Mouse (Mus musculus) B cell, adult (primary cell): ENCODE data around the gene Wfdc17. TPM values are rescaled to one million over a fixed set of nuclear protein-coding genes. Genes with fewer than 3 reads are reported as not detected.

Source experiments
- total RNA-seq: library from RNA; stranded (reverse); gene quantifications from 4 replicates; pipeline ENCODE4 v1.2.4, GENCODE M21; 2023; ENCODE audit not compliant: inconsistent age

Gene Wfdc17
- 5.2 to 9.3 TPM (median 7.7 TPM) in 4 replicates for total RNA-seq

GRCm38 (mm10) chr11:83703705-83704104, at the start of gene Wfdc17:
Gene Wfdc17 (plus strand): TSS chr11:83703991.

DNA sequence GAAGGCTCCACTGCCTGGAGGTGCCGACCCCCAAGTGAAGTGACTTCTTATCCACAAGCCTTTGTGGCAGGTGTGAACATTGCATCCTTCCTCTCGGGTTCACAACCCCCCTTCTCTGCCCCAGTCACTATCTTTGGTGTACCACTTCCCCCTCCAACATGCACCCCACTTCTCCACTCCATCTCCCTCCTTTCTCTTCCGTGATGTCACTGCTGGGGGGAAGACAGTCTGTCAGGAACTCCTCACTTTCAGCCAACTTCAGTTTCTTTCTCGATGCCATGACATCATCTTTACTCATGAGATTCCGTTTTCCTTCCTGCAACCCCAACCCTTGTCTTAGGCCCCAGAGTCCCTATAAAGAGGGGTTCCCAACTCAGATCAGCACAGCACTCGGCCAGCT, 41.6 kb upstream of the Wfdc17 start, which contains the start of gene Ccl4:
TSS of gene Ccl4 (plus strand) at position 381 of the 400 bp plus-strand sequence.

DNA sequence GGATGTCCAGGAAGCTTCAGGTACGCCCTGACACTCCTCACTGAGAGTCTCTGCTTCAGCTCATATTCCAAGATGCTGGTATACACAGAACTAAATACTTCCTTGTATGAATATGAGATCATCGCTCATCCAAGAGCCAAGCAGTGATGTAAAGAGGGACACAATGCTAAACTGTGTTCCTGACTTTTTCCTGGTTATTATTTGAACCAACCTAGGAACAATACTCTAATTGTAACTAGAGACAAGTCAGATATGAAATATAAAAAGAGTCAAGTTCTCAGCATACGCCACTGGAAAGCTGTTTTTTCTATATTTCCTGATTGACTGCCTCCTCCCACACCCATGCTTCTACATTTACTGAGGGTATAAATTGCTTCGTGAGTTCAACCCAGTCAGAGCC, 4.9 kb downstream of the Wfdc17 start, which contains the start of gene Wfdc18:
TSS of gene Wfdc18 (plus strand) at position 301 of the 400 bp plus-strand sequence.

DNA sequence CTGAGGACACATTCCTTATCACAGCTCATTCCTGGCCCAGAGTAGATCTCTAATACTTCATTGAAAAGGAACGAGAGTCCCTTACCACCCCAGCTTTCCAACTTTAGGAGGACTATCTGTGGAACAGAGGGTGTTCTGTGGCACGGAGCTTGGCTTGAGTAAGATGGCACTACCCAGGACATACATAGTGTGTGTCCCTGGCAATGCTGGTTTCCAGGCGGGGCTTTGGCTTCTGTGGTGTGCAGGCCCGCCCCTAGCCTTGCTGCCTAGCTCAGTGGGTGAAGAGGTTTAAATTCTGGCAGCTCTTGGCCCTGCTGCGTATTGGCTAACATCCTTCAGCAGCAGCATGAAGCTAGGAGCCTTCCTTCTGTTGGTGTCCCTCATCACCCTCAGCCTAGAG, 42.9 kb downstream of the Wfdc17 start, which contains the start of gene Wfdc21:
TSS of gene Wfdc21 (plus strand) at position 260 of the 400 bp plus-strand sequence.

GRCm38 (mm10) chr11:83753581-83754181, 49.9 kb downstream of the Wfdc17 start, which contains the start of gene Heatr6:
Gene Heatr6 (plus strand): TSS chr11:83753696.

Other genes with a start within 250 kb of the Wfdc17 start
- 0.83 TPM in 1 of 4 replicates, not detected in the others for gene Mmp28, start 240.9 kb upstream of the Wfdc17 start, total RNA-seq
- 148 to 177 TPM (median 160 TPM) in 4 replicates for gene Taf15, start 230.9 kb upstream of the Wfdc17 start, total RNA-seq
- gene Heatr9, start 181.8 kb upstream of the Wfdc17 start, total RNA-seq, result 0.27 TPM in 1 of 4 replicates, not detected in the others
- gene Ccl5, start 173.5 kb upstream of the Wfdc17 start, total RNA-seq, result 4.5 to 7.8 TPM (median 6.5 TPM) in 4 replicates
- 0.27 to 1.2 TPM in 2 of 4 replicates, not detected in the others for gene Ccl9, start 125.4 kb upstream of the Wfdc17 start, total RNA-seq
- gene Ccl6, start 110.9 kb upstream of the Wfdc17 start, total RNA-seq, result 0.48 to 3.4 TPM (median 1.1 TPM) in 4 replicates
- gene Rpl9-ps1, start 58.4 kb upstream of the Wfdc17 start, total RNA-seq, result not detected in 4 replicates
- gene Ccl3, start 54.6 kb upstream of the Wfdc17 start, total RNA-seq, result 18.2 to 22.4 TPM (median 21.0 TPM) in 4 replicates
- gene Ccl4, start 41.4 kb upstream of the Wfdc17 start, total RNA-seq, result 3.7 to 9.7 TPM (median 5.5 TPM) in 4 replicates
- 0.90 TPM in 1 of 4 replicates, not detected in the others for gene Wfdc18, start 5.0 kb downstream of the Wfdc17 start, total RNA-seq
- gene Wfdc21, start 42.9 kb downstream of the Wfdc17 start, total RNA-seq, result 1.4 to 5.6 TPM (median 3.1 TPM) in 4 replicates
- gene Heatr6, start 49.7 kb downstream of the Wfdc17 start, total RNA-seq, result 49.8 to 55.3 TPM (median 54.1 TPM) in 4 replicates
- 0.51 to 0.97 TPM in 2 of 4 replicates, not detected in the others for gene Hnf1b, start 146.1 kb downstream of the Wfdc17 start, total RNA-seq
- 33.8 to 41.8 TPM (median 39.4 TPM) in 4 replicates for gene Ddx52, start 238.1 kb downstream of the Wfdc17 start, total RNA-seq